Mouse (Mus musculus): ENCODE results near the gene Abcf1.

DNA sequence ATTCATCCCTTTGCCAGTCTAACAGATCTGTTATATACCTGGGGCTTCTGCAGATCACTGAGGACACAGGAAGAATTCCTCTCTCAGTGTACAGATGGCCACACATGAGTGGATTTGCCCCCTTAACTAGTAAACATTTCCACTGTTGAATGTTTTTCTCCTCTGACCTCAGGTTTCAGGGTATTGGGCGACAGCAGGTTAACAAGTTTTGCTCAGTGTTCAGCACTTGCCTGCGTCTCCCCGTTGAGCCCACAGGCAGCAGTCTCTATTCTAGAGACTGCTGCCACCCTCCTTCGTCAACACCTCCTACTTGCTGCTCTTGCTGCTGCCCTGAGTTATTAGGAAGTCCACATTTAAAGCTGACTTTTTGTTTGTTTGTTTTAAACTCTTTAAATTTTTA, 47.9 kb downstream of the Abcf1 start:
- TF ChIP-seq CTCF (conservative IDR thresholded peaks at IDR 0.05 in 1 of 2, IDR thresholded peaks at IDR 0.05 in 1 of 2; ENCODE audit: low read depth in 2 of 2, low read length in 2 of 2) = no peak
- no peak; the same call in 1 of the 2 replicates for TF ChIP-seq POLR2A (IDR thresholded peaks at IDR 0.05; ENCODE audit: low read depth, low read length)
- no peak for TF ChIP-seq USF1 (IDR thresholded peaks at IDR 0.05; ENCODE audit: low read depth, low read length)
- 0 out of 2 replicates have a peak, but pooled peaks have one; percentile 1 for TF ChIP-seq MYC (IDR thresholded peaks at IDR 0.05; ENCODE audit: low read depth, low read length)
- TF ChIP-seq MAX (IDR thresholded peaks at IDR 0.05; ENCODE audit: low read length) = no peak
- TF ChIP-seq MXI1 (IDR thresholded peaks at IDR 0.05; ENCODE audit: low read depth, low read length) = no peak
- no peak for TF ChIP-seq ETS1 (conservative IDR thresholded peaks at IDR 0.05; ENCODE audit: low read depth, low read length)
- no peak for TF ChIP-seq NRF1 (IDR thresholded peaks at IDR 0.05; ENCODE audit: low read depth, low read length)
- no peak for TF ChIP-seq MAFK (IDR thresholded peaks at IDR 0.05; ENCODE audit: insufficient replicate concordance, low read length)
- no peak for TF ChIP-seq E2F4 (IDR thresholded peaks at IDR 0.05; ENCODE audit: insufficient replicate concordance, low read depth, low read length)
- no peak for TF ChIP-seq ZC3H11A (IDR thresholded peaks at IDR 0.05; ENCODE audit: low read depth, low read length)
